Mouse (Mus musculus) CH12.LX (cell line): ENCODE measurements around the gene Sox2. TPM values are rescaled to one million over a fixed set of nuclear protein-coding genes. Genes with fewer than 3 reads are reported as not detected.

Source experiments
- DNase-seq: peaks from one replicate; pipeline ENCODE4 v3.0.0-alpha.2; 2013; ENCODE audit errors: extremely low read depth
- H3K27ac ChIP-seq: 2 replicates; pipeline ENCODE4 v1.5.1; 2012; ENCODE audit warnings: low read depth, mild to moderate bottlenecking, control low read depth, moderate library complexity; ENCODE audit not compliant: insufficient read depth
- H3K27me3 ChIP-seq: replicated peaks from 2 replicates; pipeline ENCODE3; 2012; ENCODE audit warnings: inconsistent platforms
- H3K36me3 ChIP-seq, 2 experiments: replicated peaks in 1 of 2; 2 replicates each; pipeline versions ENCODE3 to v1.6.1; 2012; ENCODE audit warnings: inconsistent platforms in 1 of 2, low read length in 1 of 2, mild to moderate bottlenecking in 1 of 2, mixed read lengths in 1 of 2, moderate library complexity in 1 of 2; ENCODE audit not compliant: control insufficient read depth in 1 of 2, insufficient read depth in 1 of 2
- H3K4me1 ChIP-seq, 2 experiments: 2 replicates each; pipeline ENCODE4 v1.6.1; 2012; ENCODE audit warnings: inconsistent platforms in 1 of 2, moderate library complexity in 1 of 2; ENCODE audit not compliant: insufficient read depth in 2 of 2, control insufficient read depth in 1 of 2
- H3K4me2 ChIP-seq: 2 replicates; pipeline ENCODE4 v1.6.1; 2012; ENCODE audit warnings: low read depth, mild to moderate bottlenecking, control low read depth; ENCODE audit not compliant: poor library complexity, insufficient read depth, severe bottlenecking
- H3K4me3 ChIP-seq, 3 experiments: fragments of 150-350 bp in 1 of 3; sonication (generic) in 1 of 3; replicated peaks in 1 of 3; 2 replicates each; pipeline versions ENCODE3 to v1.5.1; 2011 to 2012; ENCODE audit warnings: low read depth in 2 of 3, low read length in 2 of 3, mild to moderate bottlenecking in 2 of 3, moderate library complexity in 2 of 3, control low read depth in 1 of 3, improper control_type of control experiment in 1 of 3, inconsistent platforms in 1 of 3, mixed read lengths in 1 of 3; ENCODE audit not compliant: poor library complexity in 1 of 3
- H3K79me2 ChIP-seq: replicated peaks from 2 replicates; pipeline ENCODE4 v1.6.1; 2012; ENCODE audit warnings: mild to moderate bottlenecking, moderate library complexity; ENCODE audit not compliant: control insufficient read depth, poor library complexity, insufficient read depth, severe bottlenecking; ENCODE audit errors: extremely low read depth
- H3K9ac ChIP-seq: 2 replicates; pipeline ENCODE4 v1.6.1; 2012; ENCODE audit warnings: low read depth, mild to moderate bottlenecking, control low read depth, moderate library complexity; ENCODE audit not compliant: insufficient read depth
- H3K9me3 ChIP-seq: replicated peaks from 2 replicates; pipeline ENCODE3; 2012; ENCODE audit warnings: low read length, inconsistent platforms, mixed read lengths
- BHLHE40 ChIP-seq: IDR thresholded peaks from 2 replicates; pipeline ENCODE4 v1.6.1; 2011; ENCODE audit warnings: mild to moderate bottlenecking, low read depth, low read length, improper control_type of control experiment
- CHD2 ChIP-seq: IDR thresholded peaks from 2 replicates; pipeline ENCODE4 v1.6.1; 2011; ENCODE audit warnings: low read length, improper control_type of control experiment
- EP300 ChIP-seq: IDR thresholded peaks from 2 replicates; pipeline ENCODE4 v1.6.1; 2011; ENCODE audit warnings: low read length, improper control_type of control experiment
- GABPA ChIP-seq: IDR thresholded peaks from 2 replicates; pipeline ENCODE4 v1.6.1; 2012; ENCODE audit warnings: low read depth, low read length, improper control_type of control experiment, inconsistent platforms; ENCODE audit not compliant: insufficient replicate concordance
- IRF4 ChIP-seq: IDR thresholded peaks from 2 replicates; pipeline ENCODE4 v1.6.1; 2014; ENCODE audit warnings: low read depth, mild to moderate bottlenecking, inconsistent platforms, low read length, improper control_type of control experiment
- JUND ChIP-seq: conservative IDR thresholded peaks from 2 replicates; pipeline ENCODE4 v1.6.1; 2011; ENCODE audit warnings: low read depth, low read length, improper control_type of control experiment
- MAX ChIP-seq: IDR thresholded peaks from 2 replicates; pipeline ENCODE4 v1.6.1; 2011; ENCODE audit warnings: low read length, improper control_type of control experiment
- MEF2A ChIP-seq: IDR thresholded peaks from 2 replicates; pipeline ENCODE4 v1.6.1; 2014; ENCODE audit warnings: low read depth, mild to moderate bottlenecking, inconsistent platforms, low read length, improper control_type of control experiment, borderline replicate concordance
- NELFE ChIP-seq: IDR thresholded peaks from 2 replicates; pipeline ENCODE4 v1.6.1; 2011; ENCODE audit warnings: low read depth, low read length, improper control_type of control experiment
- NRF1 ChIP-seq: IDR thresholded peaks from 2 replicates; pipeline ENCODE4 v1.6.1; 2014; ENCODE audit warnings: low read depth, mild to moderate bottlenecking, inconsistent platforms, low read length, improper control_type of control experiment, moderate library complexity
- POLR2AphosphoS2 ChIP-seq: IDR thresholded peaks from 2 replicates; pipeline ENCODE4 v1.6.1; 2011; ENCODE audit warnings: low read depth, low read length, improper control_type of control experiment
- SIN3A ChIP-seq: IDR thresholded peaks from 2 replicates; pipeline ENCODE4 v1.6.1; 2012; ENCODE audit warnings: low read length, improper control_type of control experiment, inconsistent platforms
- SMC3 ChIP-seq: IDR thresholded peaks from 2 replicates; pipeline ENCODE4 v1.6.1; 2011; ENCODE audit warnings: low read depth, low read length, improper control_type of control experiment
- TBP ChIP-seq: conservative IDR thresholded peaks from 2 replicates; pipeline ENCODE4 v1.6.1; 2011; ENCODE audit warnings: low read depth, low read length, improper control_type of control experiment
- ZKSCAN1 ChIP-seq: IDR thresholded peaks from 2 replicates; pipeline ENCODE4 v1.6.1; 2012; ENCODE audit warnings: low read depth, inconsistent platforms, low read length, improper control_type of control experiment, borderline replicate concordance
- ZNF384 ChIP-seq: IDR thresholded peaks from 2 replicates; pipeline ENCODE4 v1.6.1; 2012; ENCODE audit warnings: low read depth, low read length, improper control_type of control experiment, inconsistent platforms
- dilution Hi-C: fragments of 300-500 bp; cut with MboI; formaldehyde crosslinking; loops from 2 replicates; pipeline ENCODE4 v1.14.3; 2020; ENCODE audit warnings: low sequenced_read_pairs; ENCODE audit not compliant: extremely low pct_unique_long_range_greater_than_20kb, extremely low pct_ligation_motif_present
- in situ Hi-C: fragments of 300-500 bp; cut with MboI; formaldehyde crosslinking; loops from 3 replicates; pipeline ENCODE4 v1.14.3; 2019; ENCODE audit warnings: low sequenced_read_pairs, low pct_ligation_motif_present, low pct_unique_long_range_greater_than_20kb, mixed read lengths
- polyA plus RNA-seq: library from polyadenylated mRNA; unstranded; fragments of >175 nt; gene quantifications from 2 replicates; pipeline ENCODE4 v1.2.1, GENCODE M21; 2012; ENCODE audit warnings: low read depth; ENCODE audit not compliant: insufficient read length
- total RNA-seq, 2 experiments: library from RNA; depleted of rRNA; stranded (reverse); fragments of 300-350 nt in 1 of 2; fragments of >200 nt in 1 of 2; gene quantifications; 2 replicates each; pipeline ENCODE4 v1.2.3; 2012 to 2014

Sox2 gene
- total and polyA plus RNA-seq, 3 experiments: not detected

DNA sequence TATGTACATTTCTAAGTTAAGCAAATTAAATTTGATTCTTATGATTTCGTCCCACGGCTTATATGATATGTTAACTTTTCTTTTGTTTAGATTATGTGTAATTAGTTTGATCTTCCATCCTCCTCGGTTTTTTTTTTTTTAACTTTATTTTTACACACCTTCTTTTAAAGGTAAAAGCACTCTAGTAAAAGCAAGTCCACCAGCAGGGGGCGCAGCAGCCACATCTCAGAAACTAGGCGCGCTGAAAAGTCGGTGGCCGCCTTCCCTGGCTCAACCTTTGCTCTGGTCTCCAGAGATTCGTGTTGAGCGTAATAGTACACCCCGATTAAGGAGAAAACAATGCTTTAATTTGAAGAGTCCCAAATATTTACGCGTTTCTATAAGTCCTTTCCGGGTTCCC, 2.5 kb upstream of the Sox2 start:
- no peak overlapping the region for H3K4me3 ChIP-seq
- no peaks in the 10 kb centered on the region for H3K27me3 ChIP-seq
- no peak overlapping the region for H3K4me2 ChIP-seq
- peaks cover 51% of the 10 kb centered on the region for H3K9me3 ChIP-seq
- H3K36me3 ChIP-seq: no peaks in the 10 kb centered on the region
- dilution Hi-C loops (no loop called here), in situ Hi-C loops (no loop called here)
- DNase-seq: no peak
- H3K27ac ChIP-seq: no peak overlapping the region
- no peak for TF ChIP-seq CHD2
- no peak for TF ChIP-seq BHLHE40
- no peaks in the 10 kb centered on the region for H3K79me2 ChIP-seq
- H3K4me1 ChIP-seq: no peaks in the 10 kb centered on the region
- no peak overlapping the region for H3K9ac ChIP-seq

GRCm38 (mm10) chr3:34648105-34648832, 1.9 kb upstream of the Sox2 start:
- Histone ChIP-seq H3K4me2 (no peak overlapping the region), H3K27ac (no peak overlapping the region), H3K4me1 (no peaks in the 10 kb centered on the region), H3K9me3 (peaks cover 50% of the 10 kb centered on the region), H3K4me3 (no peak overlapping the region), H3K79me2 (no peaks in the 10 kb centered on the region), H3K9ac (no peak overlapping the region), H3K27me3 (no peaks in the 10 kb centered on the region), H3K36me3 (no peaks in the 10 kb centered on the region)
- TF ChIP-seq SIN3A: no peak
- TF ChIP-seq NELFE: no peak
- TF ChIP-seq POLR2AphosphoS2: no peak
- TF ChIP-seq IRF4: no peak
- TF ChIP-seq CHD2: no peak
- TF ChIP-seq TBP: no peak
- TF ChIP-seq JUND: no peak
- no peak for TF ChIP-seq ZKSCAN1
- no peak for TF ChIP-seq SMC3
- TF ChIP-seq EP300: no peak
- no peak for TF ChIP-seq NRF1
- no peak for TF ChIP-seq GABPA
- no peak for TF ChIP-seq MEF2A
- TF ChIP-seq MAX: no peak
- TF ChIP-seq ZNF384: no peak
- no peak for DNase-seq
- dilution Hi-C loops (no loop called here), in situ Hi-C loops (no loop called here)
